Mouse (Mus musculus) gastrocnemius, postnatal 36 days (tissue): ENCODE results near the gene Llgl1. TPM values are rescaled to one million over a fixed set of nuclear protein-coding genes. Genes with fewer than 3 reads are reported as not detected.

Experiments used
- DNase-seq, 2 experiments: peaks; one replicate each; pipeline ENCODE4 v3.0.0; 2022
- intact Hi-C: fragments of 180-260 bp; cut with DNase I; formaldehyde crosslinking; loops from one replicate; pipeline ENCODE4 v1.15.1; 2025
- total RNA-seq, 2 experiments: library from RNA; stranded (reverse); gene quantifications; 2 replicates each; pipeline ENCODE4 v1.2.3; 2021

Gene Llgl1
- total RNA-seq, 2 experiments from 2014 or later: 8.2 to 8.5 TPM

- intact Hi-C loops: no loop called here
- peak; percentile 3 to 9 for DNase-seq
Observed at GRCm38 (mm10) chr11:60712639-60713255, 13.2 kb downstream of the Llgl1 start.

- intact Hi-C loops: no loop called here
- no peak for DNase-seq
Observed at GRCm38 (mm10) chr11:60715833-60716232, 16.3 kb downstream of the Llgl1 start.

GRCm38 (mm10) chr11:60719263-60719662, 19.7 kb downstream of the Llgl1 start:
- no peak for DNase-seq
- intact Hi-C loops: no loop called here

- intact Hi-C loops: no loop called here
- DNase-seq: peak; percentile 76 to 77
Observed at GRCm38 (mm10) chr11:60726601-60727391, 27.3 kb downstream of the Llgl1 start, which contains the start of gene Flii. Flii (minus strand) TSS chr11:60727263.

- intact Hi-C loops: no loop called here
- no peak for DNase-seq
Observed at GRCm38 (mm10) chr11:60727392-60728140, 28.0 kb downstream of the Llgl1 start.

GRCm38 (mm10) chr11:60728260-60728761, 28.8 kb downstream of the Llgl1 start, which contains the start of gene Mief2:
Mief2 (plus strand) TSS chr11:60728398.
- peak; percentile 92 for DNase-seq
- intact Hi-C loops: no loop called here

- intact Hi-C loops: no loop called here
- DNase-seq: peak in 1 of 2 experiments; percentile 43
Observed at GRCm38 (mm10) chr11:60729217-60729641, 29.7 kb downstream of the Llgl1 start.

GRCm38 (mm10) chr11:60730169-60730568, 30.6 kb downstream of the Llgl1 start:
- DNase-seq: no peak
- intact Hi-C loops: loop anchor here (5.0 kb wide), 2 partner anchors 47 to 202 kb away; partner anchors contain the start of genes Map2k3, Smcr8 and Top3a

- peak; percentile 50 to 57 for DNase-seq
- intact Hi-C loops: loop anchor here (5.0 kb wide), 2 partner anchors 46 to 201 kb away; partner anchors contain the start of genes Map2k3, Smcr8 and Top3a
Observed at GRCm38 (mm10) chr11:60731251-60731650, 31.7 kb downstream of the Llgl1 start.

GRCm38 (mm10) chr11:60734206-60734605, 34.7 kb downstream of the Llgl1 start:
- DNase-seq: no peak
- intact Hi-C loops: loop anchor here (5.0 kb wide), 2 partner anchors 43 to 198 kb away; partner anchors contain the start of genes Map2k3, Smcr8 and Top3a

GRCm38 (mm10) chr11:60735191-60735590, 35.7 kb downstream of the Llgl1 start:
- intact Hi-C loops: no loop called here
- DNase-seq: no peak

GRCm38 (mm10) chr11:60736491-60736890, 37.0 kb downstream of the Llgl1 start:
- intact Hi-C loops: no loop called here
- DNase-seq: no peak

GRCm38 (mm10) chr11:60737450-60737849, 37.9 kb downstream of the Llgl1 start:
- DNase-seq: no peak
- intact Hi-C loops: no loop called here

GRCm38 (mm10) chr11:60740321-60740720, 40.8 kb downstream of the Llgl1 start:
- intact Hi-C loops: no loop called here
- no peak for DNase-seq

- no peak for DNase-seq
- intact Hi-C loops: no loop called here
Observed at GRCm38 (mm10) chr11:60755570-60755969, 56.0 kb downstream of the Llgl1 start.

- DNase-seq: no peak
- intact Hi-C loops: no loop called here
Observed at GRCm38 (mm10) chr11:60761681-60762080, 62.2 kb downstream of the Llgl1 start.
